Comparison of ENCODE assay signal across 8 mouse cellular contexts in genomic region chr19:46518828-46519621, GRCm38 (mm10). TPM values are rescaled to one million over a fixed set of nuclear protein-coding genes. Genes with fewer than 3 reads are reported as not detected.
DNase-seq lines count a peak whose midpoint lies in the region; ATAC-seq and TF ChIP-seq lines count a peak whose summit lies in the region.

No protein-coding gene starts in this region.

- peak overlapping the region; percentile 74 for H3K27ac ChIP-seq in lung, postnatal 0 days (ENCODE audit: low read length)
- peak overlapping the region; percentile 72 for H3K27ac ChIP-seq in limb, embryonic 10.5 days
- peak overlapping the region; percentile 68 for H3K27ac ChIP-seq in stomach, embryonic 14.5 days (ENCODE audit: low read length)

- no peak overlapping the region for H3K9ac ChIP-seq in lung, postnatal 0 days (replicated peaks; ENCODE audit: low read depth)
- no peak overlapping the region; the same call in 1 of the 2 replicates for H3K9ac ChIP-seq in stomach, embryonic 14.5 days (replicated peaks; ENCODE audit: low read depth, low read length)

- no peak for TF ChIP-seq CTCF in lung, postnatal 0 days (IDR thresholded peaks at IDR 0.05)

- no peaks in the 10 kb centered on the region for H3K9me3 ChIP-seq in lung, postnatal 0 days (ENCODE audit: low read length)
- H3K9me3 ChIP-seq in limb, embryonic 10.5 days (replicated peaks): no peaks in the 10 kb centered on the region
- H3K9me3 ChIP-seq in stomach, embryonic 14.5 days (ENCODE audit: control insufficient read depth, low read depth, low read length): no peaks in the 10 kb centered on the region

- ATAC-seq in lung, postnatal 0 days: no peak
- ATAC-seq in stomach, embryonic 14.5 days (ENCODE audit: insufficient number of reproducible peaks, insufficient read depth, low FRiP score, low read depth): no peak

- no peak overlapping the region for H3K4me3 ChIP-seq in lung, postnatal 0 days (ENCODE audit: low read depth, low read length)
- H3K4me3 ChIP-seq in limb, embryonic 10.5 days: peak overlapping the region; percentile 47
- H3K4me3 ChIP-seq in stomach, embryonic 14.5 days (ENCODE audit: low read depth, low read length): 0 out of 2 replicates have a peak overlapping the region, but pooled peaks have one; percentile 4

- TF ChIP-seq EP300 in lung, postnatal 0 days (IDR thresholded peaks at IDR 0.05): no peak

- no peaks in the 10 kb centered on the region for H3K27me3 ChIP-seq in lung, postnatal 0 days (replicated peaks; ENCODE audit: insufficient read depth, low read length)
- H3K27me3 ChIP-seq in limb, embryonic 10.5 days (ENCODE audit: low read depth, poor library complexity, severe bottlenecking): no peaks in the 10 kb centered on the region
- H3K27me3 ChIP-seq in stomach, embryonic 14.5 days (ENCODE audit: control insufficient read depth, insufficient read depth, low read length): no peaks in the 10 kb centered on the region

- H3K36me3 ChIP-seq in lung, postnatal 0 days (ENCODE audit: insufficient read depth, low read length): peaks cover 25% of the 10 kb centered on the region
- H3K36me3 ChIP-seq in limb, embryonic 10.5 days: peaks cover 26% of the 10 kb centered on the region
- peaks cover 21% of the 10 kb centered on the region for H3K36me3 ChIP-seq in stomach, embryonic 14.5 days (ENCODE audit: control insufficient read depth, insufficient read depth, low read length)

- peaks cover 24% of the 10 kb centered on the region for H3K4me1 ChIP-seq in lung, postnatal 0 days (ENCODE audit: insufficient read depth, low read depth, low read length)
- peaks cover 68% of the 10 kb centered on the region for H3K4me1 ChIP-seq in limb, embryonic 10.5 days
- peaks cover 37% of the 10 kb centered on the region for H3K4me1 ChIP-seq in stomach, embryonic 14.5 days (ENCODE audit: control insufficient read depth, insufficient read depth, low read length)

- peak; percentile 8 for DNase-seq in adrenal gland, postnatal 10 days
- DNase-seq in adrenal gland, postnatal 4 days (ENCODE audit: low spot score in 2 of 2): no peak
- no peak for DNase-seq in lung, postnatal 0 days (ENCODE audit: low spot score)
- DNase-seq in lung, postnatal 36 days: no peak
- no peak for DNase-seq in limb, embryonic 10.5 days (ENCODE audit: low spot score)
- DNase-seq in cerebellum, postnatal 25 days: no peak
- DNase-seq in ovary, adult 18-20 months (ENCODE audit: low spot score): no peak

- peak overlapping the region; percentile 43 for H3K4me2 ChIP-seq in lung, postnatal 0 days (replicated peaks; ENCODE audit: low read depth, low read length)
- peak overlapping the region; percentile 46 for H3K4me2 ChIP-seq in stomach, embryonic 14.5 days (replicated peaks; ENCODE audit: low read depth, low read length)

- 19% methylated on average over 5 of the region's 5 CpGs for WGBS in lung, postnatal 0 days
- 7% methylated on average over 5 of the region's 5 CpGs for WGBS in limb, embryonic 10.5 days
- WGBS in stomach, embryonic 14.5 days: 24% methylated on average over 5 of the region's 5 CpGs

RNA-seq across cellular contexts. Expression of gene Trim8, which starts 17.5 kb away (rescaled TPM):
- 10 to 100 TPM; 37.9 to 41.6 TPM for total RNA-seq in adrenal gland, postnatal 10 days (2021)
- total RNA-seq in adrenal gland, postnatal 4 days (2021): 10 to 100 TPM; 60.5 to 70.3 TPM
- 34.1 and 34.8 TPM in 2 replicates for polyA plus RNA-seq in lung, postnatal 0 days (2015; fragmentation: Nextera tagmentation; extraction: Ambion mirVana)
- polyA plus RNA-seq in limb, embryonic 10.5 days (2016; fragmentation: Nextera tagmentation; extraction: Ambion mirVana): 13.0 and 15.2 TPM in 2 replicates
- 22.3 and 23.5 TPM in 2 replicates for polyA plus RNA-seq in stomach, embryonic 14.5 days (2014; fragmentation: Nextera tagmentation; extraction: Ambion mirVana)

RNA-seq across cellular contexts. Expression of gene Arl3, which starts 54.0 kb away (rescaled TPM):
- total RNA-seq in adrenal gland, postnatal 10 days (2021): 10 to 100 TPM; 41.7 to 43.0 TPM
- 10 to 100 TPM; 47.2 to 54.9 TPM for total RNA-seq in adrenal gland, postnatal 4 days (2021)
- 52.6 and 70.9 TPM in 2 replicates for polyA plus RNA-seq in lung, postnatal 0 days (2015; fragmentation: Nextera tagmentation; extraction: Ambion mirVana)
- 164 and 173 TPM in 2 replicates for polyA plus RNA-seq in limb, embryonic 10.5 days (2016; fragmentation: Nextera tagmentation; extraction: Ambion mirVana)
- polyA plus RNA-seq in stomach, embryonic 14.5 days (2014; fragmentation: Nextera tagmentation; extraction: Ambion mirVana): 89.4 and 98.7 TPM in 2 replicates

RNA-seq across cellular contexts. Expression of gene Sfxn2, which starts 54.1 kb away (rescaled TPM):
- 10 to 100 TPM; 11.2 to 16.4 TPM for total RNA-seq in adrenal gland, postnatal 10 days (2021)
- total RNA-seq in adrenal gland, postnatal 4 days (2021): 10 to 100 TPM; 13.1 to 18.4 TPM
- 18.4 and 19.6 TPM in 2 replicates for polyA plus RNA-seq in lung, postnatal 0 days (2015; fragmentation: Nextera tagmentation; extraction: Ambion mirVana)
- 19.0 and 21.7 TPM in 2 replicates for polyA plus RNA-seq in limb, embryonic 10.5 days (2016; fragmentation: Nextera tagmentation; extraction: Ambion mirVana)
- polyA plus RNA-seq in stomach, embryonic 14.5 days (2014; fragmentation: Nextera tagmentation; extraction: Ambion mirVana): 19.3 and 20.8 TPM in 2 replicates
